Mouse (Mus musculus): ENCODE results near the gene Stim1.
"Not testable (repeated sequence)": the region's sequence is repeated elsewhere in the genome, so short reads cannot be mapped to it uniquely, and the experiment has no call there.

Stim1 gene

GRCm38 (mm10) chr7:102249531-102249895 is 18.1 kb upstream of the Stim1 start:
- DNase-seq (ENCODE audit: low read depth) = no peak

- no peak for DNase-seq (ENCODE audit: low read depth)
Measured at GRCm38 (mm10) chr7:102249896-102250630, 17.5 kb upstream of the Stim1 start.

GRCm38 (mm10) chr7:102250631-102251214 is 16.9 kb upstream of the Stim1 start:
- peak; percentile 68 for DNase-seq (ENCODE audit: low read depth)

GRCm38 (mm10) chr7:102253631-102254030 is 14.0 kb upstream of the Stim1 start:
- no peak for DNase-seq (ENCODE audit: low read depth)

- DNase-seq (ENCODE audit: low read depth) = no peak
Measured at GRCm38 (mm10) chr7:102255954-102256353, 11.7 kb upstream of the Stim1 start, which contains the start of gene Rhog. Gene Rhog (minus strand): TSS chr7:102256054.

GRCm38 (mm10) chr7:102256636-102257035 is 11.0 kb upstream of the Stim1 start:
- DNase-seq (ENCODE audit: low read depth) = no peak

GRCm38 (mm10) chr7:102258189-102258588 is 9.4 kb upstream of the Stim1 start:
- DNase-seq (ENCODE audit: low read depth) = peak; percentile 72

GRCm38 (mm10) chr7:102258753-102259152 is 8.9 kb upstream of the Stim1 start:
- no peak for DNase-seq (ENCODE audit: low read depth)

GRCm38 (mm10) chr7:102259716-102260479 is 7.7 kb upstream of the Stim1 start:
- DNase-seq (ENCODE audit: low read depth) = no peak

GRCm38 (mm10) chr7:102260518-102260917 is 7.1 kb upstream of the Stim1 start:
- DNase-seq (ENCODE audit: low read depth) = no peak

- DNase-seq (ENCODE audit: low read depth) = no peak
Measured at GRCm38 (mm10) chr7:102263020-102263419, 4.6 kb upstream of the Stim1 start.

GRCm38 (mm10) chr7:102266021-102266400 is 1.6 kb upstream of the Stim1 start:
- not testable (repeated sequence) for DNase-seq (ENCODE audit: low read depth)

- no peak for DNase-seq (ENCODE audit: low read depth)
Measured at GRCm38 (mm10) chr7:102266401-102267042, 1.1 kb upstream of the Stim1 start.

GRCm38 (mm10) chr7:102267113-102267579 is 460 bp upstream of the Stim1 start:
- peak; percentile 90 for DNase-seq (ENCODE audit: low read depth)

GRCm38 (mm10) chr7:102268395-102268748 is 766 bp downstream of the Stim1 start:
- no peak for DNase-seq (ENCODE audit: low read depth)

- DNase-seq (ENCODE audit: low read depth) = no peak
Measured at GRCm38 (mm10) chr7:102272422-102272948, 4.9 kb downstream of the Stim1 start.

- DNase-seq (ENCODE audit: low read depth) = no peak
Measured at GRCm38 (mm10) chr7:102281403-102281802, 13.8 kb downstream of the Stim1 start.

GRCm38 (mm10) chr7:102282261-102282660 is 14.7 kb downstream of the Stim1 start:
- no peak for DNase-seq (ENCODE audit: low read depth)

- DNase-seq (ENCODE audit: low read depth) = no peak
Measured at GRCm38 (mm10) chr7:102289466-102289865, 21.9 kb downstream of the Stim1 start.

- DNase-seq (ENCODE audit: low read depth) = no peak
Measured at GRCm38 (mm10) chr7:102292228-102292627, 24.6 kb downstream of the Stim1 start.

GRCm38 (mm10) chr7:102293234-102293633 is 25.6 kb downstream of the Stim1 start:
- DNase-seq (ENCODE audit: low read depth) = no peak

GRCm38 (mm10) chr7:102300761-102301160 is 33.2 kb downstream of the Stim1 start:
- no peak for DNase-seq (ENCODE audit: low read depth)

All from c-Kit-positive CD71-positive TER-119-negative erythroid progenitor cells, embryonic 14.5 days (primary cell).